Comparison of ENCODE assay signal across 13 mouse cellular contexts in genomic region chr3:38397615-38397956, GRCm38 (mm10).
DNase-seq lines count a peak whose midpoint lies in the region; ATAC-seq lines count a peak whose summit lies in the region.
"Had no signal": no experiment of that assay in that cellular context is flagged by ENCODE, and none has a peak within 500 bp of the region (broad histone marks: within the 10 kb centered on the region; RNA-seq: fewer than 3 reads in every experiment).

No protein-coding gene starts in this region.

- H3K9ac ChIP-seq in embryonic facial prominence, embryonic 12.5 days = no peak overlapping the region
- H3K9ac ChIP-seq in limb, embryonic 15.5 days = no peak overlapping the region
- H3K9ac ChIP-seq in midbrain, embryonic 11.5 days (ENCODE audit: low read length) = no peak overlapping the region
- no peak overlapping the region for H3K9ac ChIP-seq in neural tube, embryonic 15.5 days (replicated peaks)
- H3K9ac ChIP-seq: liver, embryonic 14.5 days had no signal

- WGBS in embryonic facial prominence, embryonic 12.5 days = 67% methylated on average over 13 of the region's 13 CpGs
- 67% methylated on average over 13 of the region's 13 CpGs for WGBS in embryonic facial prominence, embryonic 10.5 days
- WGBS in limb, embryonic 15.5 days = 64% methylated on average over 13 of the region's 13 CpGs
- WGBS in limb, embryonic 10.5 days = 70% methylated on average over 13 of the region's 13 CpGs
- WGBS in midbrain, embryonic 11.5 days = 69% methylated on average over 13 of the region's 13 CpGs
- 64% methylated on average over 13 of the region's 13 CpGs for WGBS in neural tube, embryonic 15.5 days

- no peak overlapping the region for H3K4me3 ChIP-seq in embryonic facial prominence, embryonic 12.5 days
- H3K4me3 ChIP-seq in embryonic facial prominence, embryonic 10.5 days = no peak overlapping the region
- H3K4me3 ChIP-seq in limb, embryonic 15.5 days = no peak overlapping the region
- no peak overlapping the region for H3K4me3 ChIP-seq in limb, embryonic 10.5 days
- no peak overlapping the region for H3K4me3 ChIP-seq in midbrain, embryonic 11.5 days (ENCODE audit: low read depth, low read length)
- H3K4me3 ChIP-seq in neural tube, embryonic 15.5 days (replicated peaks) = no peak overlapping the region
- H3K4me3 ChIP-seq: megakaryocyte, embryonic 14.5 days had no signal

- no peaks in the 10 kb centered on the region for H3K27me3 ChIP-seq in embryonic facial prominence, embryonic 12.5 days
- peaks cover 38% of the 10 kb centered on the region for H3K27me3 ChIP-seq in embryonic facial prominence, embryonic 10.5 days (replicated peaks; ENCODE audit: low read depth, poor library complexity, severe bottlenecking)
- H3K27me3 ChIP-seq in limb, embryonic 15.5 days = peaks cover 14% of the 10 kb centered on the region; the same call in 1 of the 2 replicates
- peaks cover 32% of the 10 kb centered on the region for H3K27me3 ChIP-seq in limb, embryonic 10.5 days (ENCODE audit: low read depth, poor library complexity, severe bottlenecking)
- H3K27me3 ChIP-seq in midbrain, embryonic 11.5 days (ENCODE audit: control insufficient read depth, insufficient read depth, low read length) = no peaks in the 10 kb centered on the region; the same call in 1 of the 2 replicates
- H3K27me3 ChIP-seq in neural tube, embryonic 15.5 days (replicated peaks) = no peaks in the 10 kb centered on the region
- H3K27me3 ChIP-seq: heart, embryonic 15.5 days; megakaryocyte, embryonic 14.5 days had no signal

- intact Hi-C loops in left cerebral cortex, postnatal 10 days (cut with DNase I) = no loop called here

- H3K27ac ChIP-seq in embryonic facial prominence, embryonic 12.5 days = no peak overlapping the region
- H3K27ac ChIP-seq in embryonic facial prominence, embryonic 10.5 days (replicated peaks) = no peak overlapping the region
- H3K27ac ChIP-seq in limb, embryonic 15.5 days = peak overlapping the region; percentile 22; the same call in 1 of the 2 replicates
- no peak overlapping the region for H3K27ac ChIP-seq in limb, embryonic 10.5 days
- H3K27ac ChIP-seq in midbrain, embryonic 11.5 days (ENCODE audit: low read depth, low read length) = no peak overlapping the region
- 0 out of 2 replicates have a peak overlapping the region, but pooled peaks have one; percentile 1 for H3K27ac ChIP-seq in neural tube, embryonic 15.5 days (replicated peaks)
- H3K27ac ChIP-seq: heart, embryonic 15.5 days; liver, embryonic 14.5 days had no signal

- H3K36me3 ChIP-seq in embryonic facial prominence, embryonic 12.5 days = no peaks in the 10 kb centered on the region
- no peaks in the 10 kb centered on the region for H3K36me3 ChIP-seq in embryonic facial prominence, embryonic 10.5 days (replicated peaks)
- no peaks in the 10 kb centered on the region for H3K36me3 ChIP-seq in limb, embryonic 15.5 days
- H3K36me3 ChIP-seq in limb, embryonic 10.5 days = no peaks in the 10 kb centered on the region
- H3K36me3 ChIP-seq in midbrain, embryonic 11.5 days (ENCODE audit: control insufficient read depth, insufficient read depth, low read length) = no peaks in the 10 kb centered on the region
- H3K36me3 ChIP-seq in neural tube, embryonic 15.5 days = no peaks in the 10 kb centered on the region
- H3K36me3 ChIP-seq: heart, embryonic 15.5 days had no signal

- peak overlapping the region; percentile 36; the same call in 1 of the 2 replicates for H3K4me2 ChIP-seq in embryonic facial prominence, embryonic 12.5 days (replicated peaks)
- H3K4me2 ChIP-seq in limb, embryonic 15.5 days = peak overlapping the region; percentile 43; the same call in 1 of the 2 replicates
- no peak overlapping the region for H3K4me2 ChIP-seq in midbrain, embryonic 11.5 days
- H3K4me2 ChIP-seq in neural tube, embryonic 15.5 days = peak overlapping the region; percentile 57

- peaks cover 8% of the 10 kb centered on the region; the same call in 1 of the 2 replicates for H3K4me1 ChIP-seq in embryonic facial prominence, embryonic 12.5 days
- peaks cover 13% of the 10 kb centered on the region for H3K4me1 ChIP-seq in embryonic facial prominence, embryonic 10.5 days
- H3K4me1 ChIP-seq in limb, embryonic 15.5 days = peaks cover 7% of the 10 kb centered on the region
- peaks cover 8% of the 10 kb centered on the region; the same call in 1 of the 2 replicates for H3K4me1 ChIP-seq in limb, embryonic 10.5 days
- peaks cover 8% of the 10 kb centered on the region for H3K4me1 ChIP-seq in midbrain, embryonic 11.5 days (ENCODE audit: control insufficient read depth, insufficient read depth, low read length)
- peaks cover 12% of the 10 kb centered on the region for H3K4me1 ChIP-seq in neural tube, embryonic 15.5 days
- H3K4me1 ChIP-seq: megakaryocyte, embryonic 14.5 days had no signal

- ATAC-seq in embryonic facial prominence, embryonic 12.5 days (ENCODE audit: insufficient number of reproducible peaks, insufficient read depth, low FRiP score, low TSS enrichment) = no peak
- ATAC-seq in limb, embryonic 15.5 days (ENCODE audit: insufficient number of reproducible peaks, low FRiP score, low TSS enrichment, low read depth) = no peak
- peak; percentile 35; the same call in 1 of the 2 replicates for ATAC-seq in midbrain, embryonic 11.5 days (ENCODE audit: low FRiP score)
- 0 out of 2 replicates have a peak, but pooled peaks have one; percentile 11 for ATAC-seq in neural tube, embryonic 15.5 days (ENCODE audit: low FRiP score)
- ATAC-seq: lung, postnatal 0 days had no signal

- H3K9me3 ChIP-seq in embryonic facial prominence, embryonic 12.5 days = no peaks in the 10 kb centered on the region
- no peaks in the 10 kb centered on the region for H3K9me3 ChIP-seq in embryonic facial prominence, embryonic 10.5 days
- H3K9me3 ChIP-seq in limb, embryonic 15.5 days = no peaks in the 10 kb centered on the region
- no peaks in the 10 kb centered on the region for H3K9me3 ChIP-seq in limb, embryonic 10.5 days (replicated peaks)
- H3K9me3 ChIP-seq in midbrain, embryonic 11.5 days (ENCODE audit: control insufficient read depth, low read length) = no peaks in the 10 kb centered on the region
- H3K9me3 ChIP-seq in neural tube, embryonic 15.5 days (replicated peaks) = no peaks in the 10 kb centered on the region
- H3K9me3 ChIP-seq: heart, embryonic 15.5 days; megakaryocyte, embryonic 14.5 days had no signal

- DNase-seq in embryonic facial prominence, embryonic 10.5 days (ENCODE audit: low spot score) = no peak
- no peak for DNase-seq in limb, embryonic 10.5 days (ENCODE audit: low spot score)
- DNase-seq in midbrain, embryonic 11.5 days (ENCODE audit: low spot score, missing footprints) = no peak
- DNase-seq in left cerebral cortex, postnatal 10 days (ENCODE audit: extremely low spot score in 1 of 2, low spot score in 2 of 2) = no peak
- no peak for DNase-seq in thymus, postnatal 4 days
- DNase-seq: gastrocnemius, postnatal 10 days had no signal

Comparison
In these comparisons a context has a peak if more than half of its experiments do, and no peak if none do; other contexts are left out.
1. H3K27ac ChIP-seq: peak in limb, embryonic 15.5 days (single experiment) and neural tube, embryonic 15.5 days (single experiment); none in embryonic facial prominence, embryonic 12.5 days (single experiment), embryonic facial prominence, embryonic 10.5 days (single experiment), limb, embryonic 10.5 days (single experiment) and midbrain, embryonic 11.5 days (single experiment).
2. ATAC-seq: peak in midbrain, embryonic 11.5 days (single experiment) and neural tube, embryonic 15.5 days (single experiment); none in embryonic facial prominence, embryonic 12.5 days (single experiment) and limb, embryonic 15.5 days (single experiment).